Mouse (Mus musculus) C2C12 (cell line): ENCODE measurements around the gene Sycn.

ENCODE experiments used
- CEBPB ChIP-seq: IDR thresholded peaks from one replicate; pipeline ENCODE4 v1.6.1; 2011; ENCODE audit warnings: low read depth, mild to moderate bottlenecking, control low read depth, moderate library complexity
- CTCF ChIP-seq: IDR thresholded peaks from one replicate; pipeline ENCODE4 v1.5.1; 2011; ENCODE audit not compliant: control insufficient read depth, insufficient read depth, insufficient read length
- FOSL1 ChIP-seq: IDR thresholded peaks from one replicate; pipeline ENCODE4 v1.8.0; 2011; ENCODE audit warnings: mild to moderate bottlenecking, low read length; ENCODE audit not compliant: poor library complexity, insufficient read depth, severe bottlenecking
- MAX ChIP-seq: IDR thresholded peaks from one replicate; pipeline ENCODE4 v1.6.1; 2011; ENCODE audit warnings: mild to moderate bottlenecking, control low read depth
- MYOD1 ChIP-seq: IDR thresholded peaks from one replicate; pipeline ENCODE4 v1.6.1; 2011; ENCODE audit warnings: low read depth; ENCODE audit not compliant: control insufficient read depth, insufficient read length
- USF1 ChIP-seq: IDR thresholded peaks from one replicate; pipeline ENCODE4 v1.6.1; 2011; ENCODE audit warnings: low read depth, mild to moderate bottlenecking, control low read depth, moderate library complexity

GRCm38 (mm10) chr7:28557069-28557468 is 16.4 kb downstream of the Sycn start:
- TF ChIP-seq MAX: no peak
- no peak for TF ChIP-seq CEBPB
- TF ChIP-seq USF1: no peak
- no peak for TF ChIP-seq MYOD1
- TF ChIP-seq CTCF: no peak
- TF ChIP-seq FOSL1: no peak
